Mouse (Mus musculus): ENCODE data around the gene Chic1.
A peak's percentile ranks its signal among the peaks of the same experiment; 100 is the strongest.

Chic1 gene

GRCm38 (mm10) chrX:103356287-103356686 is at the start of gene Chic1:
TSS of gene Chic1 (plus strand) at chrX:103356476.
- DNase-seq, result peak; percentile 68

GRCm38 (mm10) chrX:103308262-103308661 is 48.0 kb upstream of the Chic1 start:
- no peak for DNase-seq

- DNase-seq, result no peak
Measured at GRCm38 (mm10) chrX:103311723-103312122, 44.6 kb upstream of the Chic1 start.

- no peak for DNase-seq
Measured at GRCm38 (mm10) chrX:103314146-103314545, 42.1 kb upstream of the Chic1 start.

GRCm38 (mm10) chrX:103321146-103321545 is 35.1 kb upstream of the Chic1 start, which contains the start of gene Cdx4:
TSS of gene Cdx4 (plus strand) at chrX:103321398.
- no peak for DNase-seq

- DNase-seq, result no peak
Measured at GRCm38 (mm10) chrX:103325900-103326299, 30.4 kb upstream of the Chic1 start.

- DNase-seq, result peak; percentile 7
Measured at GRCm38 (mm10) chrX:103329386-103329785, 26.9 kb upstream of the Chic1 start.

GRCm38 (mm10) chrX:103331125-103331858 is 25.0 kb upstream of the Chic1 start:
- no peak for DNase-seq

GRCm38 (mm10) chrX:103341369-103342113 is 14.7 kb upstream of the Chic1 start:
- no peak for DNase-seq

- no peak for DNase-seq
Measured at GRCm38 (mm10) chrX:103355784-103356183, 492 bp upstream of the Chic1 start.

- DNase-seq, result no peak
Measured at GRCm38 (mm10) chrX:103356761-103357236, 523 bp downstream of the Chic1 start.

GRCm38 (mm10) chrX:103366201-103366600 is 9.9 kb downstream of the Chic1 start:
- no peak for DNase-seq

GRCm38 (mm10) chrX:103368650-103369049 is 12.4 kb downstream of the Chic1 start:
- DNase-seq, result no peak

- DNase-seq, result no peak
Measured at GRCm38 (mm10) chrX:103371221-103371620, 14.9 kb downstream of the Chic1 start.

- no peak for DNase-seq
Measured at GRCm38 (mm10) chrX:103371627-103372026, 15.4 kb downstream of the Chic1 start.

- DNase-seq, result no peak
Measured at GRCm38 (mm10) chrX:103374250-103374649, 18.0 kb downstream of the Chic1 start.

GRCm38 (mm10) chrX:103384528-103384927 is 28.3 kb downstream of the Chic1 start:
- DNase-seq, result no peak

GRCm38 (mm10) chrX:103388131-103388530 is 31.9 kb downstream of the Chic1 start:
- DNase-seq, result no peak

- DNase-seq, result no peak
Measured at GRCm38 (mm10) chrX:103393841-103394240, 37.6 kb downstream of the Chic1 start.

GRCm38 (mm10) chrX:103405021-103405420 is 48.7 kb downstream of the Chic1 start:
- no peak for DNase-seq

- no peak for DNase-seq
Measured at GRCm38 (mm10) chrX:103414167-103414566, 57.9 kb downstream of the Chic1 start, which contains the start of gene Tsx. TSS of gene Tsx (plus strand) at chrX:103414467.

- DNase-seq, result no peak
Measured at GRCm38 (mm10) chrX:103421710-103422109, 65.4 kb downstream of the Chic1 start, which contains the start of gene Gm26992. TSS of gene Gm26992 (plus strand) at chrX:103422010.

GRCm38 (mm10) chrX:103427677-103428076 is 71.4 kb downstream of the Chic1 start:
- DNase-seq, result no peak

- no peak for DNase-seq
Measured at GRCm38 (mm10) chrX:103432293-103432692, 76.0 kb downstream of the Chic1 start.

Measured in cerebellum, adult 8-10 months (tissue).